Mouse (Mus musculus): ENCODE results near the gene Dus3l. TPM values are rescaled to one million over a fixed set of nuclear protein-coding genes. Genes with fewer than 3 reads are reported as not detected.

Gene Dus3l
- polyA plus RNA-seq, 1 experiment: 139 TPM

DNA sequence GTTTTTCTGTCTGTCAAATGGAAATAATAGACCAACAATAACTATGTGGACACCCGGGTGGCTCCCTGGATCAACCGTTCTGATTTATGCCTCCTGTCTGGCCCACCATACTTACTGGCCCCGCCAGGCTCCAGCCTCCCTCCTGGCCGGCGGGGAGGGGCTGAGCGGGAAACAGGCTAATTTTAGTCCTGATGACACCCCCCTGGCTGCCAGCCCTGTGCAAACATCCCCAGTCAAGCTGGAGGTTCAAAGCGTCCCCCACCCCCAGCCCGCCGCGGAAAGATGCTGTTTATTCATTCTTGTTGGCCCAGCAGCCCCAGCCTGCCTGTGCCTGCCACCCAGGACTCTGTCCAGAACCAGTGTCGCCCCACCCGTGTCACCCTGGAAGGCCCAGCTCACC is 36.4 kb upstream of the Dus3l start:
- no peak for DNase-seq (ENCODE audit: low read depth)
- TF ChIP-seq CTCF (IDR thresholded peaks at IDR 0.05; ENCODE audit: borderline replicate concordance, extremely low read depth, insufficient read depth, insufficient read length) (no peak), POLR2A (IDR thresholded peaks at IDR 0.05; ENCODE audit: borderline replicate concordance, extremely low read depth, insufficient read depth, insufficient read length, poor library complexity, severe bottlenecking) (no peak)

- TF ChIP-seq CTCF (IDR thresholded peaks at IDR 0.05; ENCODE audit: borderline replicate concordance, extremely low read depth, insufficient read depth, insufficient read length): no peak
- no peak for TF ChIP-seq POLR2A (IDR thresholded peaks at IDR 0.05; ENCODE audit: borderline replicate concordance, extremely low read depth, insufficient read depth, insufficient read length, poor library complexity, severe bottlenecking)
- peak; percentile 33 for DNase-seq (ENCODE audit: low read depth)
Measured at GRCm38 (mm10) chr17:56729151-56729550, 35.4 kb upstream of the Dus3l start.

GRCm38 (mm10) chr17:56729656-56730055 is 34.9 kb upstream of the Dus3l start:
- no peak for TF ChIP-seq CTCF (IDR thresholded peaks at IDR 0.05; ENCODE audit: borderline replicate concordance, extremely low read depth, insufficient read depth, insufficient read length)
- no peak for TF ChIP-seq POLR2A (IDR thresholded peaks at IDR 0.05; ENCODE audit: borderline replicate concordance, extremely low read depth, insufficient read depth, insufficient read length, poor library complexity, severe bottlenecking)
- no peak for DNase-seq (ENCODE audit: low read depth)

- DNase-seq (ENCODE audit: low read depth): no peak
- peak; percentile 46; the same call in 1 of the 2 replicates for TF ChIP-seq CTCF (IDR thresholded peaks at IDR 0.05; ENCODE audit: borderline replicate concordance, extremely low read depth, insufficient read depth, insufficient read length)
- no peak for TF ChIP-seq POLR2A (IDR thresholded peaks at IDR 0.05; ENCODE audit: borderline replicate concordance, extremely low read depth, insufficient read depth, insufficient read length, poor library complexity, severe bottlenecking)
Measured at GRCm38 (mm10) chr17:56736534-56736933, 28.0 kb upstream of the Dus3l start.

DNA sequence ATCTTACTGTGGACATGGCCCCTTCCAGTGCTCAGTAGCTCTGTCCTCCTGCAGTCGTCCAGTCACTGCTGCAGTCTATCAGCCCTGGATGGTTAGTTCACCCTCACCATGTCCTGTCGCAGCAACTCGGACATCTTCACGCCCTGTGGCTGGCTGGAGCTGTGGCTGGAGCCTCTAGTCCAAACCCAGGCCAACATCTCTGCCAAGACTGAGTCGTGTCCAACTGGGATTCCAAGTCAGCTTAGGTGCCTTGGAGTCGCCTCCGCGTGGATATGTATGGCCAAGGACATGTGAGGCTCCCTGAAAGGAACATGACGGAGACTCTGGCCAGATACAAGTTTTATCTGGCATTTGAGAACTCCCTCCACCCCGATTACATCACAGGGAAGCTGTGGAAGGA is 26.3 kb upstream of the Dus3l start:
- DNase-seq (ENCODE audit: low read depth): no peak
- no peak for TF ChIP-seq POLR2A (IDR thresholded peaks at IDR 0.05; ENCODE audit: borderline replicate concordance, extremely low read depth, insufficient read depth, insufficient read length, poor library complexity, severe bottlenecking)
- TF ChIP-seq CTCF (IDR thresholded peaks at IDR 0.05; ENCODE audit: borderline replicate concordance, extremely low read depth, insufficient read depth, insufficient read length): no peak

GRCm38 (mm10) chr17:56740118-56740787 is 24.3 kb upstream of the Dus3l start:
- TF ChIP-seq POLR2A (IDR thresholded peaks at IDR 0.05; ENCODE audit: borderline replicate concordance, extremely low read depth, insufficient read depth, insufficient read length, poor library complexity, severe bottlenecking): no peak
- TF ChIP-seq CTCF (IDR thresholded peaks at IDR 0.05; ENCODE audit: borderline replicate concordance, extremely low read depth, insufficient read depth, insufficient read length): no peak

GRCm38 (mm10) chr17:56740788-56741160 is 23.8 kb upstream of the Dus3l start:
- TF ChIP-seq CTCF (IDR thresholded peaks at IDR 0.05; ENCODE audit: borderline replicate concordance, extremely low read depth, insufficient read depth, insufficient read length) (no peak), POLR2A (IDR thresholded peaks at IDR 0.05; ENCODE audit: borderline replicate concordance, extremely low read depth, insufficient read depth, insufficient read length, poor library complexity, severe bottlenecking) (no peak)
- no peak for DNase-seq (ENCODE audit: low read depth)

More at GRCm38 (mm10) chr17:56740118-56740787, 24.3 kb upstream of the Dus3l start:
- DNase-seq (ENCODE audit: low read depth): no peak

- TF ChIP-seq POLR2A (IDR thresholded peaks at IDR 0.05; ENCODE audit: borderline replicate concordance, extremely low read depth, insufficient read depth, insufficient read length, poor library complexity, severe bottlenecking) (no peak), CTCF (IDR thresholded peaks at IDR 0.05; ENCODE audit: borderline replicate concordance, extremely low read depth, insufficient read depth, insufficient read length) (no peak)
- no peak for DNase-seq (ENCODE audit: low read depth)
Measured at GRCm38 (mm10) chr17:56744173-56744572, 20.4 kb upstream of the Dus3l start.

GRCm38 (mm10) chr17:56751404-56752072 is 13.0 kb upstream of the Dus3l start:
- TF ChIP-seq POLR2A (IDR thresholded peaks at IDR 0.05; ENCODE audit: borderline replicate concordance, extremely low read depth, insufficient read depth, insufficient read length, poor library complexity, severe bottlenecking) (0 out of 2 replicates have a peak, but pooled peaks have one; percentile 52), CTCF (IDR thresholded peaks at IDR 0.05; ENCODE audit: borderline replicate concordance, extremely low read depth, insufficient read depth, insufficient read length) (no peak)
- peak; percentile 89 for DNase-seq (ENCODE audit: low read depth)

DNA sequence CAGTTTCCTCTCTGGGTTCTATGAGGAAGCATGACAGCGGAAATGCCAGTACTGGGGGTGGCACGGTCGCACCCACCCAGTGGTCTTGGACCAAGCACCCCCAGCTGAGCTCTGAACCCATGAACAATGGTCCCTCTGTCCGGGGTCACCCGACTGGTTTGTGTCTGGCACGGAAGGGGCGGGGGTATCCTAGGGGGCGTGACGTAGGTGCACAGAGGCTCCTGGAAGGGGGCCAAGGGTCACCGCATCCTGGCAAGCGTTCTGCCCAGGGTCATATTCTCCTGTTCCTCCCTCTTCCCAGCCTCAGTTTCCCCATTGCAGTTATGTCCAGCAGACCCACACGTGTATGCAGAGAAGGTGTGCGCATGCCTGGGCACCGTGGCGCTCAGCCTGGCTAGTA is 11.1 kb upstream of the Dus3l start:
- TF ChIP-seq POLR2A (IDR thresholded peaks at IDR 0.05; ENCODE audit: borderline replicate concordance, extremely low read depth, insufficient read depth, insufficient read length, poor library complexity, severe bottlenecking): no peak
- TF ChIP-seq CTCF (IDR thresholded peaks at IDR 0.05; ENCODE audit: borderline replicate concordance, extremely low read depth, insufficient read depth, insufficient read length): no peak

GRCm38 (mm10) chr17:56754271-56755185 is 10.0 kb upstream of the Dus3l start:
- TF ChIP-seq CTCF (IDR thresholded peaks at IDR 0.05; ENCODE audit: borderline replicate concordance, extremely low read depth, insufficient read depth, insufficient read length): no peak
- TF ChIP-seq POLR2A (IDR thresholded peaks at IDR 0.05; ENCODE audit: borderline replicate concordance, extremely low read depth, insufficient read depth, insufficient read length, poor library complexity, severe bottlenecking): no peak
- DNase-seq (ENCODE audit: low read depth): no peak

More for the DNA sequence above, 11.1 kb upstream of the Dus3l start:
- DNase-seq (ENCODE audit: low read depth): no peak

Data from brain, embryonic 14.5 days (tissue).